Mouse (Mus musculus) cerebellum, adult 2 months (tissue): ENCODE measurements around the gene 4930402H24Rik.

Experiments
- CTCF ChIP-seq: fragments of 200-500 bp; IDR thresholded peaks from 2 replicates; pipeline ENCODE4 v1.5.1; 2011; ENCODE audit warnings: low read depth, mild to moderate bottlenecking, control low read depth, low read length, moderate library complexity, borderline replicate concordance; ENCODE audit not compliant: insufficient read depth
- POLR2A ChIP-seq: fragments of 200-500 bp; IDR thresholded peaks from 2 replicates; pipeline ENCODE4 v1.6.1; 2011; ENCODE audit warnings: low read length, control low read depth, borderline replicate concordance; ENCODE audit not compliant: insufficient read depth

DNA sequence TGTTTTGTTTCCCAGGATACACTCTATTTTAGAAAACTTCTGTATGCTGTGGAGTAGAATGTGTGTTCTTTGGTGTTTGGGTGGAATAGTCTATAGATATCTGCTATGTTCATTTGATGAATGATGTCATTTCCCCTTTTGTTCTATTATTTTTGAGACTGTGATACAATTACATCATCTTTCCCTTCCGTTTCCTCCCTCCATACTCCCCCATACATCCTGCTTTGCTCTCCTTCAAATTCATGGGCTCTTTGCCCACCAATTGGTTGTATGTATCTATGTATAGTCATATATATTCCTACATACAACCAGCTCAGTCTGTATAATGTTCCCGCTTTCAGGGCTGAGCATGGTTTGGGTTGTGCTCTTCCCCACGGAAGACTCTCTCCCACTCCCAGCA lies 44.1 kb downstream of the 4930402H24Rik start:
- TF ChIP-seq CTCF (no peak), POLR2A (no peak)
